Mouse (Mus musculus) kidney, embryonic 16.5 days (tissue): ENCODE results near the gene Dpp6. TPM values are rescaled to one million over a fixed set of nuclear protein-coding genes. Genes with fewer than 3 reads are reported as not detected.
A peak's percentile ranks its signal among the peaks of the same experiment; 100 is the strongest.

Experiments
- ATAC-seq: fragments of 200-750 bp; cut with Nextera tagmentation; 2 replicates; pipeline ENCODE4 v1.8.0; 2017; ENCODE audit warnings: moderate TSS enrichment; ENCODE audit not compliant: low FRiP score, low TSS enrichment
- H3K27ac ChIP-seq: fragments of 300-500 bp; sonication (generic); 2 replicates; pipeline ENCODE4 v1.5.1; 2014; ENCODE audit warnings: low read length
- H3K27me3 ChIP-seq: fragments of 300-500 bp; sonication (generic); 2 replicates; pipeline ENCODE4 v1.6.1; 2014; ENCODE audit warnings: low read length, control low read depth, mixed read lengths; ENCODE audit not compliant: insufficient read depth
- H3K36me3 ChIP-seq: fragments of 300-500 bp; sonication (generic); 2 replicates; pipeline ENCODE4 v1.6.1; 2014; ENCODE audit warnings: low read length, control low read depth, mixed read lengths; ENCODE audit not compliant: insufficient read depth
- H3K4me1 ChIP-seq: fragments of 300-500 bp; sonication (generic); 2 replicates; pipeline ENCODE4 v1.6.1; 2014; ENCODE audit warnings: low read length, control low read depth, mixed read lengths; ENCODE audit not compliant: insufficient read depth
- H3K4me2 ChIP-seq: fragments of 300-500 bp; sonication (generic); replicated peaks from 2 replicates; pipeline ENCODE4 v1.6.1; 2014; ENCODE audit warnings: low read depth, low read length
- H3K4me3 ChIP-seq: fragments of 300-500 bp; sonication (generic); 2 replicates; pipeline ENCODE4 v1.5.1; 2014; ENCODE audit warnings: mild to moderate bottlenecking, low read length
- H3K9ac ChIP-seq: fragments of 300-500 bp; sonication (generic); replicated peaks from 2 replicates; pipeline ENCODE4 v1.6.1; 2014; ENCODE audit warnings: low read length
- H3K9me3 ChIP-seq: fragments of 300-500 bp; sonication (generic); 2 replicates; pipeline ENCODE4 v1.6.1; 2016; ENCODE audit warnings: low read length, control low read depth
- WGBS: fragments of 180-500 bp; shearing (Covaris S2); extraction: QIAGEN DNeasy Blood & Tissue Kit; methylation state at CpG from one replicate; pipeline ENCODE4 v1.1.7; 2014; 5-methylcytosine and 5-hydroxymethylcytosine counted together
- polyA plus RNA-seq: library from polyadenylated mRNA; unstranded; fragments of >200 nt; fragmentation: Nextera tagmentation; extraction: Ambion mirVana; gene quantifications from 2 replicates; pipeline ENCODE4 v1.2.1, GENCODE M21; 2015

The Dpp6 gene
- 3.6 and 4.2 TPM in 2 replicates for polyA plus RNA-seq

GRCm38 (mm10) chr5:26816975-26817941 is at the start of gene Dpp6:
Dpp6 (plus strand) TSS chr5:26817203.
- Histone ChIP-seq H3K4me2 (peak within 1 kb of the TSS; percentile 66), H3K4me3 (peak within 1 kb of the TSS; percentile 41), H3K9me3 (no peaks in the 10 kb centered on the region), H3K27ac (no peak within 1 kb of the TSS), H3K36me3 (no peaks in the 10 kb centered on the region), H3K4me1 (no peaks in the 10 kb centered on the region), H3K27me3 (peaks cover 26% of the 10 kb centered on the region), H3K9ac (0 out of 2 replicates have a peak within 1 kb of the TSS, but pooled peaks have one; percentile 3)
- WGBS = 3% methylated on average over 48 of the region's 48 CpGs
- ATAC-seq = peak; percentile 76

- no peak for ATAC-seq
- no peak overlapping the region for H3K4me3 ChIP-seq
- whole genome bisulfite sequencing = 87% methylated on average over 3 of the region's 3 CpGs
- H3K4me2 ChIP-seq = no peak overlapping the region
- H3K27ac ChIP-seq = no peak overlapping the region
- H3K4me1 ChIP-seq = no peaks in the 10 kb centered on the region
- no peaks in the 10 kb centered on the region for H3K9me3 ChIP-seq
- no peaks in the 10 kb centered on the region for H3K36me3 ChIP-seq
- H3K27me3 ChIP-seq = no peaks in the 10 kb centered on the region
- H3K9ac ChIP-seq = no peak overlapping the region
These were observed 33.0 kb upstream of the Dpp6 start for GRCm38 (mm10) chr5:26783955-26784354.

GRCm38 (mm10) chr5:26795524-26795923 is 21.5 kb upstream of the Dpp6 start:
- Histone ChIP-seq H3K27me3 (no peaks in the 10 kb centered on the region), H3K4me1 (no peaks in the 10 kb centered on the region), H3K9me3 (no peaks in the 10 kb centered on the region), H3K27ac (no peak overlapping the region), H3K9ac (no peak overlapping the region), H3K4me3 (no peak overlapping the region), H3K36me3 (no peaks in the 10 kb centered on the region), H3K4me2 (no peak overlapping the region)
- no peak for ATAC-seq
- WGBS = 97% methylated on average over 2 of the region's 2 CpGs

- H3K27me3 ChIP-seq = no peaks in the 10 kb centered on the region
- H3K9me3 ChIP-seq = no peaks in the 10 kb centered on the region
- no peak overlapping the region for H3K27ac ChIP-seq
- no peak overlapping the region for H3K9ac ChIP-seq
- no peak overlapping the region for H3K4me3 ChIP-seq
- no peak for ATAC-seq
- WGBS = 76% methylated on average over 1 of the region's 1 CpGs
- H3K36me3 ChIP-seq = no peaks in the 10 kb centered on the region
- no peak overlapping the region for H3K4me2 ChIP-seq
- no peaks in the 10 kb centered on the region for H3K4me1 ChIP-seq
These were observed 19.0 kb downstream of the Dpp6 start for GRCm38 (mm10) chr5:26835972-26836371.

- Histone ChIP-seq H3K4me2 (no peak overlapping the region), H3K9me3 (no peaks in the 10 kb centered on the region), H3K27ac (no peak overlapping the region), H3K9ac (no peak overlapping the region), H3K4me1 (no peaks in the 10 kb centered on the region), H3K4me3 (no peak overlapping the region), H3K27me3 (no peaks in the 10 kb centered on the region), H3K36me3 (no peaks in the 10 kb centered on the region)
- WGBS = 22% methylated on average over 4 of the region's 4 CpGs
- ATAC-seq = no peak
These were observed 24.1 kb downstream of the Dpp6 start for GRCm38 (mm10) chr5:26841151-26841550.

GRCm38 (mm10) chr5:26854746-26855145 is 37.7 kb downstream of the Dpp6 start:
- WGBS = 67% methylated on average over 4 of the region's 4 CpGs
- Histone ChIP-seq H3K4me1 (no peaks in the 10 kb centered on the region), H3K36me3 (no peaks in the 10 kb centered on the region), H3K4me2 (no peak overlapping the region), H3K27ac (no peak overlapping the region), H3K9me3 (no peaks in the 10 kb centered on the region), H3K27me3 (no peaks in the 10 kb centered on the region), H3K9ac (no peak overlapping the region), H3K4me3 (no peak overlapping the region)
- ATAC-seq = no peak

GRCm38 (mm10) chr5:26875449-26875848 is 58.4 kb downstream of the Dpp6 start:
- no peak overlapping the region for H3K27ac ChIP-seq
- no peaks in the 10 kb centered on the region for H3K4me1 ChIP-seq
- no peaks in the 10 kb centered on the region for H3K36me3 ChIP-seq
- H3K27me3 ChIP-seq = no peaks in the 10 kb centered on the region
- H3K4me2 ChIP-seq = no peak overlapping the region
- no peak overlapping the region for H3K4me3 ChIP-seq
- H3K9ac ChIP-seq = no peak overlapping the region
- ATAC-seq = no peak
- H3K9me3 ChIP-seq = no peaks in the 10 kb centered on the region

GRCm38 (mm10) chr5:26887496-26887895 is 70.5 kb downstream of the Dpp6 start:
- no peak for ATAC-seq
- 80% methylated on average over 1 of the region's 1 CpGs for WGBS
- Histone ChIP-seq H3K4me2 (no peak overlapping the region), H3K27ac (no peak overlapping the region), H3K4me1 (no peaks in the 10 kb centered on the region), H3K9ac (no peak overlapping the region), H3K9me3 (no peaks in the 10 kb centered on the region; the same call in 1 of the 2 replicates), H3K27me3 (no peaks in the 10 kb centered on the region), H3K4me3 (no peak overlapping the region), H3K36me3 (no peaks in the 10 kb centered on the region)

- no peak for ATAC-seq
- no peak overlapping the region for H3K27ac ChIP-seq
- H3K4me3 ChIP-seq = no peak overlapping the region
- 82% methylated on average over 4 of the region's 4 CpGs for WGBS
- no peaks in the 10 kb centered on the region for H3K27me3 ChIP-seq
- H3K4me2 ChIP-seq = no peak overlapping the region
- no peak overlapping the region for H3K9ac ChIP-seq
- no peaks in the 10 kb centered on the region; the same call in 1 of the 2 replicates for H3K9me3 ChIP-seq
- no peaks in the 10 kb centered on the region for H3K36me3 ChIP-seq
- no peaks in the 10 kb centered on the region for H3K4me1 ChIP-seq
These were observed 71.1 kb downstream of the Dpp6 start for GRCm38 (mm10) chr5:26888080-26888479.

- H3K4me2 ChIP-seq = no peak overlapping the region
- no peak; the same call in 1 of the 2 replicates for ATAC-seq
- WGBS = 19% methylated on average over 3 of the region's 3 CpGs
- H3K36me3 ChIP-seq = no peaks in the 10 kb centered on the region
- H3K27ac ChIP-seq = no peak overlapping the region
- no peaks in the 10 kb centered on the region for H3K9me3 ChIP-seq
- no peaks in the 10 kb centered on the region for H3K27me3 ChIP-seq
- H3K4me3 ChIP-seq = no peak overlapping the region
- H3K4me1 ChIP-seq = no peaks in the 10 kb centered on the region
- no peak overlapping the region for H3K9ac ChIP-seq
These were observed 77.3 kb downstream of the Dpp6 start for GRCm38 (mm10) chr5:26894346-26894745.
